Mouse (Mus musculus): ENCODE data around the gene Shroom2.

The Shroom2 gene

DNA sequence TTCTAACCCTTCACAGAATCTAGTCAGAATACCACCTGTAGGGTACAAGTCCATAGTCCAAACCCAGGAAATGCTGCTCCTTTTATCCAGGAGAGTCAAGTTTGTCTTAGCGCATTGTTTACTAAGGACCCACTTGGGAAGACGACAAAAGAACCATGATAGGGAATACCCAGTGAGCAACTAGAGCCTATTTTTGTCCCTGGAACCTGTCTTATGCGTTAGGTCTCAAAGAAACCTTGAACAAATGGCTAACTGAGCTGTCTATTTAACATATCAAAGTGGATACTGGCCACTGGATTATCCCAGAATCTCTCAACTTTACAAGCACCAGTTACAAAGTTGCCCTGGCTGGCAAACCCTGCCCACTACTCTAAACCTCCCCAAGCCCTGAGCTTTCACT is 67.6 kb downstream of the Shroom2 start:
- no peak for DNase-seq (ENCODE audit: low read depth, low spot score)

DNA sequence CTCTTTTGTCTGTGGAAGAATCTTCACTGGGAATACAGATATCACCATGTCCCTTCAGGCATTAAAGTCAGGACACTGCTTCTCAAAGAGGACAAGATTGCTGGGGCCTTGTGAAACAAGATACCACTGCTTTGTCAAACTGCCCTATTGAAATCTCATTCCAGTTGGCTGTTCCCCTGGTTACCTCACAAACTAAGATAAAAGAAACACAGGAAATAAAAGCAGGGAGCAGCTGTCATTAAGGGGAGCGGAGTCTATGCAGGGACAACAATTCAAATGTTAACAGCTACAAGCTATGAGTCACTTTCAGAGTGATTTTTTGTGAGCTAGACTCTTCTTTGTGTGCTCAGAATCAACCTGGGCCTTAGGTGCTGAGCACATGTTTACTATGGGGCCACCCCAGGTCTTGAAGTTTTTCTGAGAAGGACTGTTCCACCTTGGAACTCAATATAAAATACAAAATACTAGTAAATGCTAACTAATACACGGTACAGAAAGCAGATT is 78.4 kb downstream of the Shroom2 start:
- no peak for DNase-seq (ENCODE audit: low read depth, low spot score)

DNA sequence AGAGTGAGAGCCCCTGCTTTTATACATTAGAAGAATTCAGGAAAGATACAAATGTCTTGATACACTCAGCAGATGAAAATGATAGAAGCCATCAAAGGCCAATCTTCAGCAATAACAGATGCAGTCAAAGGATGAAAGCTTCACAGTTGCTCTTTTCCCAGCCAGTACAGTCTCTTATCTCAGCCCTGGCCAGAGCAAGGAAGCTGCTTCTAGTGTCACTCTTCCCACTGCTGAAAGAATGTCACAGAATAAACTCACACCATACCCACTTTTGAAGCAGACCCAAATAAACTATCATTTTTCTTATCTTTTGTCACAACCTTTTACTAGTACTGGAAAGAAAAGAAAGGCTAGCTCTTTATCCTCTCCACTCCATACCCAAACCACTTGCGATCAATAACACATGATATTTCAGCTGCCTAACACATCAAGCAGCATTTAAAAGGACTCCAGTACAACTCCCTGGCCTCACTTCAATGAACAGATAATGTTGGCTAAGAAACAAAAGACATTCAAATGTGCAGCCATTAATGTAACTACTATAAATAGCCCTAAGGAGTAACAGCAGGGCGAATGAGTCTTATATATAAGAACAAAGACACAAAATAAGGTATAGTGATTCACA is 90.0 kb downstream of the Shroom2 start:
- no peak for DNase-seq (ENCODE audit: low read depth, low spot score)

DNA sequence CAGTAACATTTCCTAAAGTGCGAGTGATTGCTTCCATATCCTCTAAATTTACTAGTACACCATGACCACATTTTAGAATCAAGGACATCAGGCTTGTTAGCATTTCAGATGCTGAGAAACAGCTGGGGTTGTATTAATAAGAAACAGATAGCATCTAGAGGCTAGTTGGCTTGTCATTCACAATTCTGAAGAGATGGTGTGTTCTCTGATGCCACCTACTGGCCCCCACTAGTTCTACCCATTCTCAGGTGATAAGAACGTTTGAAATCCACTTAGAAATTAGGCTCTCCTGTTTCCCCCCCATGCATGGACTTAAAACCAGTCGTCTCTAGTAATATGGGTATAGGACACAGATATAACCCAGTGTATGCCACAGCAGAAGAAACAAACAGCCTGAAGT is 92.9 kb downstream of the Shroom2 start:
- no peak for DNase-seq (ENCODE audit: low read depth, low spot score)

- no peak for DNase-seq (ENCODE audit: low read depth, low spot score)
Observed at GRCm38 (mm10) chrX:152673431-152673830, 95.8 kb downstream of the Shroom2 start.

DNA sequence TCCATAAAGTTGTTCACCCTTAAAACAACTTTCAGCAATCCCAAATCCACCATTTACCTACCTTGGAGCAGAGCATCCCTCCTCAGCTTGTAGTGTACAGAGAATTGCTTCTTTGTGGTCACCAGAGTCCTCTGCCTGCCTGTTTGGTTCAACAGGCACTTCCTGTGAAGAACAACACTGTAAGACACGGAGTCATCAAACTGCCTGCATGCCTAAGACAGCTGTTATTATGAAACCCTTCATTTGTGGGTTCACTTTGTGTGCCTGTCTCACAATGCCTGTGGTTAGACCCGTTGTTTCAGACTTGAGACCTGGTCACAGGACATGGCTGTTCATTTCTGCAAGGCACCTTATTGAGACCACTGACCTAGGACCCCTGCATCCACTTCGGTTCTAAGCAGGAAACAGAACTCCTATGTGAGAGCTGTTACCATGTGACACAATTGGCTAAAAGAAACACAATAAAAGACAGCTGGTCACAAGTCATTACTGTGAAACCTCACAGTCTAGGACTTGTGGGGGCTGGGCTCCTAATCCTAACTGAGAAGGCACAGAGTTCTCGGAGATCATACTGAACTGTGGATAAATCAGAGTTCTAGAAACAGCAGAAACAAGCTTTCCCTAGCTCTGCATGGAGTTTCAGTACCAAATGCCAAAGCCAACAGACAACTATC is 111.8 kb downstream of the Shroom2 start:
- no peak for DNase-seq (ENCODE audit: low read depth, low spot score)

GRCm38 (mm10) chrX:152656609-152656939 is 112.7 kb downstream of the Shroom2 start:
- no peak for DNase-seq (ENCODE audit: low read depth, low spot score)

DNA sequence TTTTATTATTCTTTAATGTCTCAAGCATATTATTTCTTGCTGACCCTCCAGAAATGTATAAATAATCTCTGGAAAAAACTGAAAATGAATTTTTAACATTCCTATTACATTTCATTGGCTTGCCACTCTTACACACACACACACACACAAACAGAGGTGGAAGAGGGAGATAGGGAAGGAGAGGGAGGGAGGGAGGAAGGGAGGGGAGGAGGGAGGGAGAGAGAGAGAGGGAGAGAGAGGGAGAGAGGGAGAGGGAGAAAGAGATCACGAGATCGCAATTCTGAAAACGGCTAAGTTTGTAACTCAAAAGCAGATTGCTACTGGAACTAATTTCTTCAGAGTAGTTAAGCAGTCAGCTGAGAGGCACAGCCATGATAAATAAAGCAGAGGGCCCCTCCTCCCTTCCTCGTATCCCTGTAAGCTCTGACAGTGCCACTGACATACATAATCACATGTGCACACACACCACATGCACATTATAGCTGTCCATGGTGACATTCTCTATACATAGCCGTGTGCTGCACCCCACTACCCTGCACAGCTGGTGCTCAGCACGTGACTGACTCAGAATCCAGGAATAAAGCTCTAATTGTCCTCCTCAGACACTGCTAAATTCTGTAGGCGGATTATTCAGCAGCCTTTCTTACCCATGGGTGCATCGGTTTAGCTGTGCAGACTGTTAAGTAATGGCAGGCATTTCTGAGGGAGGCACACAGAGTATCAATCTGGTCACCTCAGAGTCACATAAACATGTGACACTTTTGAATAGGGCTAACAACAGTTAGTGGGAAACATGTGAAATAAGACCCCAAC is 113.3 kb downstream of the Shroom2 start:
- no peak for DNase-seq (ENCODE audit: low read depth, low spot score)

GRCm38 (mm10) chrX:152652676-152653075 is 116.6 kb downstream of the Shroom2 start:
- DNase-seq (ENCODE audit: low read depth, low spot score) = no peak

DNA sequence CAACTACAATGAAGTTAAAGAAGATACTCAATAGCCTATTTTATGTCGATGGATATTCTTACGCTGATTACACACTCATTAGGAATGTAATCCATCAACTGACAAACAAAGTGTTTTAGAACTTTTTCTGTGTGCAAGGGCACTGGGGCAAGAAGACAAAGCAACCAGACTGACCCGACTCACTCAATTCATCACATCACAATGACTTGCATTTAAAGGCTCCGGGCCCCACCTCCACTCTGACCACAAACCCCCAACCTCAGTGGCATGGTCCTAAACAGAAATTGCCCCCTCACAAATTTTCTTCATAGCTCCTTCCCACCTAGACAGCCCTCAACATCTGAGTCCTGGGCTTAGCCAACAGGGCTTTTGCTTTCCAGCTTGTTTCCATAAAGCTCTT is 124.4 kb downstream of the Shroom2 start:
- no peak for DNase-seq (ENCODE audit: low read depth, low spot score)

DNA sequence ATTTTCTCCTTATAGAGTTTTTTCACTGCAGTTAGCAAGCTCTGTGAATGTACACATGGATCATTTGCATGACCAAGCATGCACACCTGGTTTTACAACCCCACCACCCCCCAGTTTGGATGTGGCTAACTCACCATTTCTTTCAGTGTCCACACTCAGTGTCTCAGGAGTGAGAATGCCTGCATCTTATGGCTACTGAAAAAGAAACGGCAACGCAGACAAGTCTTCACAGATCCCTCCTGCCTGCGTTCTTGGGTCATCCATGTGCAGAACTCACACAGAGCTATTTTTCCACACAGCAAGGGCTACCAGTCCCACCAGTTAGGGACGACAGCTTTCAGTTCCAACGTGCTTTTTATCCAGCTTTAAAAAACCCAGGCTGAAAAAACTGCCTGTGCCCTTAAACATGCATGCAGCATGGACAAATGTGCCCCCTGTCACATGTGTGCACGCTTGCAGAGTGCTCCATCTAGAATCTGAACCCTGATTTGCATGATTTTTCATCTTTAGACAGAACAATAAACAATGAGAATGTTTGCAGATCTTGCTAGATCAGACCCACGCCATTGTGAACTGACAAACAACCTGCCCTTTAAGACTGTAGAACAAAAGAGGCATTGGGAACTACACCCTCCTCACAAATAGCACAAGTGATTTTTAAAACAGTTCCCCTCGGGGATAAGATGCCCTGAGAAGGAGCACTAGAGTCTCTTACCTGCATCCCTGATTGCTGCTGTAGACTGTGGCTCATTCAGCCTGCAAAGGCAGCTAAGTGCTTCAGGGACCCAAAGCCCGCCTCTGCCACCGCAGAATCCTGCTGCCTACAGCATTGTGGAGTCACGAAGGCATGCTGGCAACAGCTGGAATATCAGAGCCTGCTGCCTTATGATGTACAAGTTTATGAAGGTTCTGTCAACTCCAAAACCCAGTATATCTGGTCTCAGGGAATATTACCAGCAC is 125.3 kb downstream of the Shroom2 start:
- DNase-seq (ENCODE audit: low read depth, low spot score) = no peak

DNA sequence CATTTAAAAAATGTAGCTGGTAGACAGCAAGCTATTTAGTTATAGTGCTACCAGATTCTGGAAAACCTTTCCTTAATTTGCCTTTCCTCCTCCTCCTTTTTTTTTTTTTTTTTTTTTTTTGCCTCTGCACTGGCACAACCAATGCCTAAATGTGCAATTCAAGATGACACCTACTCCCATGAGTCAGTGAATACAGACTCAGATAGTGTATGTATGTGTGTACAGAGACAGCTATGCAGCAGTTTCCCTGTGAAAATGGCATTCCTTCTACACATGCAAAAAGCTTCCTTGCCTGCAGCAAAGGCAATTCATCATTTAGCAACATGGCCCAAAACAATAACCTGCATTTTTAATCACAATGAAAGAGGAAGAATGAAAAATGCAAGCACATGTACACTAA is 126.1 kb downstream of the Shroom2 start:
- DNase-seq (ENCODE audit: low read depth, low spot score) = no peak

GRCm38 (mm10) chrX:152642627-152643026 is 126.6 kb downstream of the Shroom2 start:
- DNase-seq (ENCODE audit: low read depth, low spot score) = no peak

- DNase-seq (ENCODE audit: low read depth, low spot score) = no peak
Observed at GRCm38 (mm10) chrX:152635397-152635796, 133.9 kb downstream of the Shroom2 start.

DNA sequence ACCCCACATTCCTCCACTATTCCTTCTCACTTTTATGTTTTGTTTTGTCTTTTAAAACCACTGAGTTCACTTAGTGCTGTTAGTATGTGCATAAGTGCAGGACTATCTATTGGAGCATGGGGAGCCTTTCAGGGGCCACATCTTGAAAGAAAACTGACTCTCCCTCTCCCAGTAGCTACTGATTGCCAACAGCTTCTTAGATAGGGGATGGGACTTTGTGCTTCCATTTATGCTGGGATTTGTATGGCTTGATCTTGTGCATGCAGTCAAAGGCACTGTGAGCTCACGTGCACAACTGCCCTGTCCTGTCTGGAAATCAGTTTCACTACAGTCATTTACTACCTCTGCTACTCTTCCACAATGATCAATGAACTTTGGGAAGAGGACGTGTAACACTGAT is 147.9 kb downstream of the Shroom2 start:
- no peak for DNase-seq (ENCODE audit: low read depth, low spot score)

DNA sequence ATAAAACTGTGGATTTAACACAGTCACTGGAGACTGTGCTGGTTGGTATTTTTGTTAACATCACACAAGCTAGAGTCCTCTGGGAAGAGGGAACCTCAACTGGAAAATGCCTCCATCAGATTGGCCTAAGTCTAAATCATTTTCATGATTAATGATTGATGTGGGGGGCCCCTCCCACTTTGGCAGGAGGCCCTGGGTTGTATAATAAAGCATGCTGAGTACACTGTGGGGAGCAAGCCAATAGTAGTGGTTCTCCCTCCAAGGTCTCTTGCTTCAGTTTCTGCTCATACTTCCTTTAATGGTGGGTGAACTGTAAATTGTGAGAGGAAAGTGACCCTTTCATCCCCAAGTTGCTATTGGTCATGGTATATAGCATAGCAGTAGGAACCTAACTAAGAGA is 148.3 kb downstream of the Shroom2 start:
- DNase-seq (ENCODE audit: low read depth, low spot score) = no peak

GRCm38 (mm10) chrX:152618464-152618863 is 150.8 kb downstream of the Shroom2 start:
- DNase-seq (ENCODE audit: low read depth, low spot score) = peak; percentile 19

GRCm38 (mm10) chrX:152563034-152563433 is 206.2 kb downstream of the Shroom2 start, which contains the start of gene Cldn34a:
Cldn34a (plus strand) TSS chrX:152563334.
- no peak for DNase-seq (ENCODE audit: low read depth, low spot score)

All from embryo, embryonic 11.5 days (tissue).